ENCODE assay signal across 8 mouse cellular contexts in genomic region chr5:139345364-139345714, GRCm38 (mm10). TPM values are rescaled to one million over a fixed set of nuclear protein-coding genes. Genes with fewer than 3 reads are reported as not detected.
A peak's percentile ranks its signal among the peaks of the same experiment; 100 is the strongest.
DNase-seq lines count a peak whose midpoint lies in the region; ATAC-seq and TF ChIP-seq lines count a peak whose summit lies in the region.

No protein-coding gene starts in this region.

- peaks cover 18% of the 10 kb centered on the region for H3K4me1 ChIP-seq in heart, embryonic 16.5 days (ENCODE audit: control insufficient read depth, insufficient read depth, low read length)
- peaks cover 14% of the 10 kb centered on the region for H3K4me1 ChIP-seq in bone marrow macrophage, adult 2 months (ENCODE audit: control insufficient read depth, insufficient read depth, low read length)
- H3K4me1 ChIP-seq in hindbrain, embryonic 15.5 days (replicated peaks) = peaks cover 19% of the 10 kb centered on the region
- peaks cover 8% of the 10 kb centered on the region for H3K4me1 ChIP-seq in midbrain, embryonic 14.5 days (ENCODE audit: control insufficient read depth, insufficient read depth, low read length)

- H3K27me3 ChIP-seq in heart, embryonic 16.5 days (ENCODE audit: control insufficient read depth, insufficient read depth, low read length) = no peaks in the 10 kb centered on the region
- no peaks in the 10 kb centered on the region for H3K27me3 ChIP-seq in hindbrain, embryonic 15.5 days
- H3K27me3 ChIP-seq in midbrain, embryonic 14.5 days (ENCODE audit: control insufficient read depth, insufficient read depth, low read length) = no peaks in the 10 kb centered on the region

- peak overlapping the region; percentile 65 for H3K4me3 ChIP-seq in heart, embryonic 16.5 days (ENCODE audit: low read length)
- H3K4me3 ChIP-seq in bone marrow macrophage, adult 2 months (ENCODE audit: insufficient read depth, low read length) = 0 out of 2 replicates have a peak overlapping the region, but pooled peaks have one; percentile 9
- H3K4me3 ChIP-seq in hindbrain, embryonic 15.5 days = peak overlapping the region; percentile 56
- H3K4me3 ChIP-seq in midbrain, embryonic 14.5 days (replicated peaks; ENCODE audit: low read depth, low read length) = peak overlapping the region; percentile 89

- H3K27ac ChIP-seq in heart, embryonic 16.5 days (ENCODE audit: low read length) = peak overlapping the region; percentile 52; the same call in 1 of the 2 replicates
- H3K27ac ChIP-seq in bone marrow macrophage, adult 2 months (ENCODE audit: insufficient read depth, low read depth, low read length) = no peak overlapping the region
- H3K27ac ChIP-seq in hindbrain, embryonic 15.5 days (replicated peaks) = peak overlapping the region; percentile 68
- peak overlapping the region; percentile 82 for H3K27ac ChIP-seq in midbrain, embryonic 14.5 days (replicated peaks; ENCODE audit: low read depth, low read length)

- no peak for TF ChIP-seq POLR2A in bone marrow macrophage, adult 2 months (IDR thresholded peaks at IDR 0.05; ENCODE audit: borderline replicate concordance, low read depth, low read length)

- no peaks in the 10 kb centered on the region for H3K9me3 ChIP-seq in heart, embryonic 16.5 days (replicated peaks; ENCODE audit: control insufficient read depth, low read length)
- no peaks in the 10 kb centered on the region for H3K9me3 ChIP-seq in hindbrain, embryonic 15.5 days
- no peaks in the 10 kb centered on the region for H3K9me3 ChIP-seq in midbrain, embryonic 14.5 days (ENCODE audit: control insufficient read depth, low read length)

- ATAC-seq in heart, embryonic 16.5 days (replicated peaks; ENCODE audit: extremely low read depth, insufficient read depth, low FRiP score) = no peak
- peak; percentile 36 for ATAC-seq in hindbrain, embryonic 15.5 days (ENCODE audit: low FRiP score, low read depth)
- peak; percentile 32; the same call in 1 of the 2 replicates for ATAC-seq in midbrain, embryonic 14.5 days (ENCODE audit: low FRiP score, low TSS enrichment)

- TF ChIP-seq CTCF in bone marrow macrophage, adult 2 months (IDR thresholded peaks at IDR 0.05; ENCODE audit: low read depth, low read length) = no peak

- peaks cover 20% of the 10 kb centered on the region for H3K36me3 ChIP-seq in heart, embryonic 16.5 days (ENCODE audit: control insufficient read depth, insufficient read depth)
- peaks cover 19% of the 10 kb centered on the region for H3K36me3 ChIP-seq in hindbrain, embryonic 15.5 days
- H3K36me3 ChIP-seq in midbrain, embryonic 14.5 days (ENCODE audit: control insufficient read depth, insufficient read depth, low read length) = peaks cover 24% of the 10 kb centered on the region

- WGBS in heart, embryonic 16.5 days = 9% methylated on average over 5 of the region's 5 CpGs
- WGBS in hindbrain, embryonic 15.5 days = 10% methylated on average over 5 of the region's 5 CpGs
- WGBS in midbrain, embryonic 14.5 days = 13% methylated on average over 5 of the region's 5 CpGs

- DNase-seq in heart, adult 18-20 months = no peak
- DNase-seq in midbrain, embryonic 14.5 days = no peak
- no peak for DNase-seq in gastrocnemius, postnatal 10 days
- DNase-seq in spleen, postnatal 10 days (ENCODE audit: low spot score in 2 of 2) = no peak
- DNase-seq in cerebellum, postnatal 4 days (ENCODE audit: low spot score in 2 of 2) = no peak

- peak overlapping the region; percentile 62 for H3K9ac ChIP-seq in heart, embryonic 16.5 days (ENCODE audit: low read length)
- H3K9ac ChIP-seq in hindbrain, embryonic 15.5 days = peak overlapping the region; percentile 33; the same call in 1 of the 2 replicates
- H3K9ac ChIP-seq in midbrain, embryonic 14.5 days (replicated peaks; ENCODE audit: low read length) = peak overlapping the region; percentile 89

- peak overlapping the region; percentile 89 for H3K4me2 ChIP-seq in heart, embryonic 16.5 days (ENCODE audit: low read depth, low read length)
- peak overlapping the region; percentile 94 for H3K4me2 ChIP-seq in hindbrain, embryonic 15.5 days
- H3K4me2 ChIP-seq in midbrain, embryonic 14.5 days (ENCODE audit: low read length) = peak overlapping the region; percentile 97

RNA-seq across cellular contexts. Expression of gene Cox19, which starts 5.9 kb away (rescaled TPM):
- 75.7 and 75.8 TPM in 2 replicates for polyA plus RNA-seq in heart, embryonic 16.5 days (2015; fragmentation: Nextera tagmentation; extraction: Ambion mirVana)
- total RNA-seq in heart, adult 18-20 months (2021) = 100 to 1,000 TPM in 1 of 2 experiments, 10 to 100 TPM in 1; 82.6 to 103 TPM
- 31.4 and 36.1 TPM in 2 replicates for polyA plus RNA-seq in bone marrow macrophage, adult 2 months (2012; ENCODE audit: insufficient read depth, insufficient read length, missing spikeins)
- polyA plus RNA-seq in hindbrain, embryonic 15.5 days (2015; fragmentation: Nextera tagmentation; extraction: Ambion mirVana) = 91.9 and 98.8 TPM in 2 replicates
- 129 and 130 TPM in 2 replicates for polyA plus RNA-seq in midbrain, embryonic 14.5 days (2014; fragmentation: Nextera tagmentation; extraction: Ambion mirVana)
- 10 to 100 TPM; 72.0 to 76.4 TPM for total RNA-seq in gastrocnemius, postnatal 10 days (2021)

RNA-seq across cellular contexts. Expression of gene Cyp2w1, which starts 7.1 kb away (rescaled TPM):
- polyA plus RNA-seq in heart, embryonic 16.5 days (2015; fragmentation: Nextera tagmentation; extraction: Ambion mirVana) = not detected in 2 replicates
- total RNA-seq in heart, adult 18-20 months (2021) = not detected
- not detected in 2 replicates for polyA plus RNA-seq in bone marrow macrophage, adult 2 months (2012; ENCODE audit: insufficient read depth, insufficient read length, missing spikeins)
- not detected in 2 replicates for polyA plus RNA-seq in hindbrain, embryonic 15.5 days (2015; fragmentation: Nextera tagmentation; extraction: Ambion mirVana)
- not detected in 2 replicates for polyA plus RNA-seq in midbrain, embryonic 14.5 days (2014; fragmentation: Nextera tagmentation; extraction: Ambion mirVana)
- total RNA-seq in gastrocnemius, postnatal 10 days (2021) = not detected

RNA-seq across cellular contexts. Expression of gene Adap1, which starts 19.9 kb away (rescaled TPM):
- polyA plus RNA-seq in heart, embryonic 16.5 days (2015; fragmentation: Nextera tagmentation; extraction: Ambion mirVana) = 0.59 and 1.6 TPM in 2 replicates
- 1 to 10 TPM; 2.1 to 2.3 TPM for total RNA-seq in heart, adult 18-20 months (2021)
- 73.2 and 77.1 TPM in 2 replicates for polyA plus RNA-seq in bone marrow macrophage, adult 2 months (2012; ENCODE audit: insufficient read depth, insufficient read length, missing spikeins)
- polyA plus RNA-seq in hindbrain, embryonic 15.5 days (2015; fragmentation: Nextera tagmentation; extraction: Ambion mirVana) = 124 and 132 TPM in 2 replicates
- polyA plus RNA-seq in midbrain, embryonic 14.5 days (2014; fragmentation: Nextera tagmentation; extraction: Ambion mirVana) = 38.6 and 64.0 TPM in 2 replicates
- 1 to 10 TPM; 2.2 to 2.6 TPM for total RNA-seq in gastrocnemius, postnatal 10 days (2021)

RNA-seq across cellular contexts. Expression of gene Gpr146, which starts 32.2 kb away (rescaled TPM):
- polyA plus RNA-seq in heart, embryonic 16.5 days (2015; fragmentation: Nextera tagmentation; extraction: Ambion mirVana) = 17.1 and 17.2 TPM in 2 replicates
- 10 to 100 TPM; 39.6 to 40.5 TPM for total RNA-seq in heart, adult 18-20 months (2021)
- 34.5 and 34.7 TPM in 2 replicates for polyA plus RNA-seq in bone marrow macrophage, adult 2 months (2012; ENCODE audit: insufficient read depth, insufficient read length, missing spikeins)
- polyA plus RNA-seq in hindbrain, embryonic 15.5 days (2015; fragmentation: Nextera tagmentation; extraction: Ambion mirVana) = 2.6 and 2.9 TPM in 2 replicates
- 1.2 and 1.8 TPM in 2 replicates for polyA plus RNA-seq in midbrain, embryonic 14.5 days (2014; fragmentation: Nextera tagmentation; extraction: Ambion mirVana)
- total RNA-seq in gastrocnemius, postnatal 10 days (2021) = 10 to 100 TPM; 13.0 to 19.0 TPM

RNA-seq across cellular contexts. Expression of gene C130050O18Rik, which starts 59.7 kb away (rescaled TPM):
- polyA plus RNA-seq in heart, embryonic 16.5 days (2015; fragmentation: Nextera tagmentation; extraction: Ambion mirVana) = 0.43 and 0.66 TPM in 2 replicates
- total RNA-seq in heart, adult 18-20 months (2021) = under 1 TPM; 0.47 to 0.69 TPM
- 13.2 and 14.4 TPM in 2 replicates for polyA plus RNA-seq in bone marrow macrophage, adult 2 months (2012; ENCODE audit: insufficient read depth, insufficient read length, missing spikeins)
- 0.22 and 0.43 TPM in 2 replicates for polyA plus RNA-seq in hindbrain, embryonic 15.5 days (2015; fragmentation: Nextera tagmentation; extraction: Ambion mirVana)
- polyA plus RNA-seq in midbrain, embryonic 14.5 days (2014; fragmentation: Nextera tagmentation; extraction: Ambion mirVana) = 0.29 and 0.58 TPM in 2 replicates
- 1 to 10 TPM; 1.0 to 1.5 TPM for total RNA-seq in gastrocnemius, postnatal 10 days (2021)

Comparison
In these comparisons a context has a peak if more than half of its experiments do, and no peak if none do; other contexts are left out.
1. H3K4me3 ChIP-seq: peak in every context shown above with its lines; median percentile 89 in midbrain, embryonic 14.5 days; 65 in heart, embryonic 16.5 days; 56 in hindbrain, embryonic 15.5 days; 9 in bone marrow macrophage, adult 2 months.
2. H3K9ac ChIP-seq: peak in every context shown above with its lines; median percentile 89 in midbrain, embryonic 14.5 days; 62 in heart, embryonic 16.5 days; 33 in hindbrain, embryonic 15.5 days.
3. RNA of gene Adap1, which starts 19.9 kb away (polyA plus RNA-seq): 124 to 132 TPM in hindbrain, embryonic 15.5 days, 73.2 to 77.1 TPM in bone marrow macrophage, adult 2 months and 38.6 to 64.0 TPM in midbrain, embryonic 14.5 days; 0.59 to 1.6 TPM in heart, embryonic 16.5 days; every median in the first group is over 10 times any median in the second.
4. Peak in every context shown above with its lines, with median percentiles within 50 percentile points of each other: H3K4me2 ChIP-seq.